Mouse (Mus musculus) liver, embryonic 14.5 days (tissue): ENCODE data around the gene Swt1.

Source experiments
- CTCF ChIP-seq: IDR thresholded peaks from 2 replicates; pipeline ENCODE4 v1.5.1; 2016; ENCODE audit warnings: antibody characterized with exemption, low read depth, control low read depth
- EP300 ChIP-seq: IDR thresholded peaks from 2 replicates; pipeline ENCODE4 v1.6.1; 2016; ENCODE audit warnings: antibody characterized with exemption, low read depth

DNA sequence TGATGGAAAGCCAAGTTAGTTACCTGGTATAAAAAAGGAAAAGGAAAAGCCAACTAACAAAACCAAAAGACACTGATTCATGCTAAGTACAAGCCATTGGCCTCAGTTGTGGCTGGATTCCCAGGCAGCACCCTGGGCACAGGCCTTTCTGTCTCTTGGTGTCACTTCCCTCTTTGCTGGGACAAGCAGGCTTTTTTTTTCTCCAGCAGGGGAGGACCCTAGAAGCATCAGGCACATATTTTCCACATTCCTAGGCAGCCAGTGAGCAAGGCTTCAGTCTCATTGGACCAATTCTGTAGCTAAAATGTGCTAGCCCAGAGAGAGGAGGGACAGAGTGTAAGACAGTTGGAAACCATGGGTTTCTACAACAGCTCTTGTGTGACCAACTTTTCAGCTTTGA lies 90.0 kb downstream of the Swt1 start:
- TF ChIP-seq CTCF (no peak), EP300 (no peak)
